Mouse (Mus musculus) Patski (cell line): ENCODE results near the gene Sdk2. TPM values are rescaled to one million over a fixed set of nuclear protein-coding genes. Genes with fewer than 3 reads are reported as not detected.

Experiments
- ATAC-seq: fragments of 100-300 bp; one replicate; pipeline ENCODE4 v1.8.0; 2021
- CTCF ChIA-PET: fragments of 350-600 bp; sonication (Branson Sonifier 250); formaldehyde crosslinking; loops from one replicate; lab custom pipeline; 2022; ENCODE audit warnings: inconsistent platforms; lab: Charles Lee
- POLR2A ChIA-PET: fragments of 350-600 bp; sonication (Branson Sonifier 250); formaldehyde crosslinking; loops from one replicate; lab custom pipeline; 2022; ENCODE audit warnings: antibody characterized with exemption, inconsistent platforms; lab: Charles Lee
- DNase-seq: peaks from one replicate; pipeline ENCODE4 v3.0.0-alpha.2; 2011; ENCODE audit warnings: low read depth, low spot score
- H3K27me3 ChIP-seq: fragments of 371-371 bp; one replicate; pipeline ENCODE4 v1.5.1; 2021
- CTCF ChIP-seq: fragments of 100-300 bp; IDR thresholded peaks from one replicate; pipeline ENCODE4 v1.5.1; 2021
- in situ Hi-C: fragments of 300-500 bp; cut with MboI; formaldehyde crosslinking; loops from 3 replicates; pipeline ENCODE4 v1.11.1; 2018; ENCODE audit warnings: low pct_unique_long_range_greater_than_20kb, mixed read lengths
- polyA plus RNA-seq: library from polyadenylated mRNA; unstranded; gene quantifications from one replicate; pipeline ENCODE4 v1.2.3, GENCODE M21; 2021

Gene Sdk2
- not detected for polyA plus RNA-seq

- POLR2A ChIA-PET: no interaction called here
- H3K27me3 ChIP-seq: peaks cover 39% of the 10 kb centered on the region
- CTCF ChIA-PET: no interaction called here
- no peak for ATAC-seq
- in situ Hi-C loops: no loop called here
- no peak for DNase-seq
- TF ChIP-seq CTCF: no peak
Observed at GRCm38 (mm10) chr11:114066951-114067762, at the start of gene Sdk2. Sdk2 (minus strand) TSS chr11:114067046.

- CTCF ChIA-PET: no interaction called here
Observed at GRCm38 (mm10) chr11:114115077-114115476, 48.2 kb upstream of the Sdk2 start.

GRCm38 (mm10) chr11:114114674-114115073, 47.8 kb upstream of the Sdk2 start:
- no peak for TF ChIP-seq CTCF
- DNase-seq: no peak
- POLR2A ChIA-PET: no interaction called here
- in situ Hi-C loops: no loop called here
- CTCF ChIA-PET: no interaction called here
- peaks cover 10% of the 10 kb centered on the region for H3K27me3 ChIP-seq
- no peak for ATAC-seq

More at GRCm38 (mm10) chr11:114115077-114115476, 48.2 kb upstream of the Sdk2 start:
- peaks cover 10% of the 10 kb centered on the region for H3K27me3 ChIP-seq
- POLR2A ChIA-PET: no interaction called here
- TF ChIP-seq CTCF: no peak
- in situ Hi-C loops: no loop called here
- ATAC-seq (no peak), DNase-seq (no peak)

- ATAC-seq (no peak), DNase-seq (no peak)
- peaks cover 10% of the 10 kb centered on the region for H3K27me3 ChIP-seq
- ChIA-PET POLR2A (no interaction called here), CTCF (no interaction called here)
- in situ Hi-C loops: no loop called here
- TF ChIP-seq CTCF: no peak
Observed at GRCm38 (mm10) chr11:114110851-114111250, 44.0 kb upstream of the Sdk2 start.

GRCm38 (mm10) chr11:114093636-114094035, 26.8 kb upstream of the Sdk2 start:
- peaks cover 9% of the 10 kb centered on the region for H3K27me3 ChIP-seq
- no peak for TF ChIP-seq CTCF
- ChIA-PET CTCF (no interaction called here), POLR2A (no interaction called here)
- ATAC-seq (no peak), DNase-seq (no peak)
- in situ Hi-C loops: no loop called here

DNA sequence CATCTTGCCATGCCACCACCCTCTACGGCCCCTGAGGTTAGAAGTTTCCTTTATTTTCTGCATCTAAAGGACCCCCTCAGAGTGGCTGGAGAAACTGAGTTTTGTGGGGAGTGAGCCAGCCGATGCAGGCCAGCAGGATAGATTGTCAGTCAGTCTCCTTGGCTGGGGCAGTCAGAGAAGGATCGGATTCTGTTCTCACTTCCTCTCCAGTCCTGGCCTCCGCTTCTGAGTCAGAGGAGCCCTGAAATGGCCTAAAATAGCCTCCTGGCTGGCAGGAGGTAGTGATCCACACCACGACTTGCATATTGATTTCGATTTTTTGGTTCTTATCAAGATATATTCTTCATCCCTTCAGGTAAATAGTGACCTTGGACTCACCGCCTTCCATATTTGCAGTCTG, 26.3 kb upstream of the Sdk2 start:
- in situ Hi-C loops: no loop called here
- CTCF ChIA-PET: no interaction called here
- ATAC-seq (no peak), DNase-seq (no peak)
- peaks cover 9% of the 10 kb centered on the region for H3K27me3 ChIP-seq
- no peak for TF ChIP-seq CTCF
- POLR2A ChIA-PET: no interaction called here

- no peak for TF ChIP-seq CTCF
- ChIA-PET CTCF (no interaction called here), POLR2A (no interaction called here)
- H3K27me3 ChIP-seq: peaks cover 10% of the 10 kb centered on the region
- in situ Hi-C loops: no loop called here
- no peak for ATAC-seq
- no peak for DNase-seq
Observed at GRCm38 (mm10) chr11:114080606-114081005, 13.8 kb upstream of the Sdk2 start.

GRCm38 (mm10) chr11:114072644-114073043, 5.8 kb upstream of the Sdk2 start:
- H3K27me3 ChIP-seq: peaks cover 21% of the 10 kb centered on the region
- no peak for ATAC-seq

DNA sequence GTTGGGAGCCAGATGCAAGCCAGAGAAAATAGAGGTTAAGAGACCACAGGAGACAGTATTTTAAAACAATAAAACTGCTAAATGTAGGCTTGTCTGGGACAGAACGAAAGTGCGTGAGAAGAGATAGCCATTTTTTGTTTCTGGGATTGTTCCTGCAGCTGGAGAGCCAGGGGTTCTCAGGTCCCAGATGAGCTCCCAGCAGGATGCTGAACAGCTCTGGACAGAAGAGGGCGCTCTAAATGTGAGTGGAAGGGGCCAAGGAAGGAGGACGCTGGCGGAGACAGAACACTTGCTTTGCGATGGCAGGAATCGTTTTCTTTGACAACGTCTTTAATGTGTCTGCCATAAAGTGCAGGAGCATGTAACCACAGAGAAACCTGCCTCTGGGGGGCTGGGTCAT, 5.2 kb upstream of the Sdk2 start:
- DNase-seq (no peak), ATAC-seq (no peak)
- ChIA-PET POLR2A (no interaction called here), CTCF (interaction anchor here (0.8 to 1.6 kb wide), 2 partner anchors 24 to 150 kb away, joined by 3 read pairs; no protein-coding TSS in a partner anchor)
- in situ Hi-C loops: no loop called here
- TF ChIP-seq CTCF: peak; percentile 62
- peaks cover 21% of the 10 kb centered on the region for H3K27me3 ChIP-seq

More at GRCm38 (mm10) chr11:114072644-114073043, 5.8 kb upstream of the Sdk2 start:
- ChIA-PET CTCF (interaction anchor here (1.6 kb wide), 1 partner anchor 24 kb away, joined by 3 read pairs; no protein-coding TSS in a partner anchor), POLR2A (no interaction called here)
- no peak for TF ChIP-seq CTCF
- in situ Hi-C loops: no loop called here
- no peak for DNase-seq

DNA sequence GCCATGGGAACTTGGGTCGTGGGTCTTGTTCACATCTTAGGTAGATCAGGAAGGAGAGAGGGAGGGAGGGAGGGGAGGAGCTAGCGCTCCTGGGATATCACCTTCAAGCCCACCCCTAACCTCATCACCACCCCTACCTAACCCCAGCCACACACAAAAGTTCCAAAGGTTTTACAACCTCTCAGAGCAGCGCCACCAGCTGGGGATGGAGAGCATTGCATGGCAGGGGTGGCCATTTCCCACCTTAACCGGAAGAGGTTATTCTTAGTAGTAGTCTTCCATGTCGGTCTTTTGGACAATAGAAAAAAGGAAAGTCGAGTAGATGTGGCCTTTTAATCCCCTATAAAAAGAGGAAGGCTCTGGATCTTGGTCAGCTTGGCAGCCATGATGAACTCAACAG, 4.0 kb upstream of the Sdk2 start:
- no peak for TF ChIP-seq CTCF
- POLR2A ChIA-PET: no interaction called here
- H3K27me3 ChIP-seq: peaks cover 27% of the 10 kb centered on the region
- no peak for DNase-seq
- no peak for ATAC-seq
- in situ Hi-C loops: no loop called here
- CTCF ChIA-PET: no interaction called here

GRCm38 (mm10) chr11:114070131-114070530, 3.3 kb upstream of the Sdk2 start:
- ChIA-PET CTCF (no interaction called here), POLR2A (no interaction called here)
- no peak for TF ChIP-seq CTCF
- H3K27me3 ChIP-seq: peaks cover 35% of the 10 kb centered on the region
- no peak for DNase-seq
- no peak for ATAC-seq
- in situ Hi-C loops: no loop called here

GRCm38 (mm10) chr11:114068390-114068789, 1.5 kb upstream of the Sdk2 start:
- no peak for DNase-seq
- in situ Hi-C loops: no loop called here
- TF ChIP-seq CTCF: no peak
- ChIA-PET POLR2A (no interaction called here), CTCF (no interaction called here)
- no peak for ATAC-seq
- H3K27me3 ChIP-seq: peaks cover 45% of the 10 kb centered on the region
